Mouse (Mus musculus) MEL (cell line): ENCODE data around the gene Pdik1l.
A peak's percentile ranks its signal among the peaks of the same experiment; 100 is the strongest.

Experiments
- CTCF ChIP-seq, 3 experiments: IDR thresholded peaks in 2 of 3; conservative IDR thresholded peaks in 1 of 3; 2 replicates each; pipeline ENCODE4 v1.5.1; 2011 to 2012; ENCODE audit warnings: low read length in 3 of 3, low read depth in 2 of 3, mild to moderate bottlenecking in 2 of 3, improper control_type of control experiment in 1 of 3, inconsistent platforms in 1 of 3, mixed read lengths in 1 of 3, moderate library complexity in 1 of 3; ENCODE audit not compliant: control insufficient read depth in 1 of 3, insufficient read depth in 1 of 3, poor library complexity in 1 of 3, severe bottlenecking in 1 of 3
- E2F4 ChIP-seq: IDR thresholded peaks from 2 replicates; pipeline ENCODE4 v1.6.1; 2011; ENCODE audit warnings: low read depth, low read length, improper control_type of control experiment, borderline replicate concordance
- EP300 ChIP-seq, 2 experiments: IDR thresholded peaks; 2 replicates each; pipeline ENCODE4 v1.6.1; 2011; ENCODE audit warnings: improper control_type of control experiment in 2 of 2, low read length in 2 of 2, low read depth in 1 of 2, mild to moderate bottlenecking in 1 of 2
- POLR2A ChIP-seq, 2 experiments: IDR thresholded peaks; 2 replicates each; pipeline ENCODE4 v1.6.1; 2011 to 2012; ENCODE audit warnings: low read length in 2 of 2, mild to moderate bottlenecking in 2 of 2, control low read depth in 1 of 2, improper control_type of control experiment in 1 of 2, low read depth in 1 of 2, moderate library complexity in 1 of 2; ENCODE audit not compliant: control insufficient read depth in 1 of 2, insufficient read depth in 1 of 2, poor library complexity in 1 of 2

GRCm38 (mm10) chr4:134292067-134292466 lies 4.4 kb upstream of the Pdik1l start:
- TF ChIP-seq POLR2A (IDR thresholded peaks at IDR 0.05; ENCODE audit: control insufficient read depth in 1 of 2, insufficient read depth in 1 of 2, low read depth in 1 of 2, low read length in 2 of 2, poor library complexity in 1 of 2): no peak
- TF ChIP-seq E2F4: no peak
- TF ChIP-seq CTCF (IDR thresholded peaks at IDR 0.05 in 2 of 3, conservative IDR thresholded peaks at IDR 0.05 in 1 of 3; ENCODE audit: control insufficient read depth in 1 of 3, insufficient read depth in 1 of 3, low read depth in 2 of 3, low read length in 3 of 3, poor library complexity in 1 of 3, severe bottlenecking in 1 of 3): peak; percentile 59 to 66 (median 61)
- no peak for TF ChIP-seq EP300 (IDR thresholded peaks at IDR 0.05; ENCODE audit: low read depth in 1 of 2, low read length in 2 of 2)
